Mouse (Mus musculus): ENCODE measurements around the gene Zfp658. TPM values are rescaled to one million over a fixed set of nuclear protein-coding genes. Genes with fewer than 3 reads are reported as not detected.

Zfp658 gene
- polyA plus RNA-seq, 1 experiment = 1.5 TPM

DNA sequence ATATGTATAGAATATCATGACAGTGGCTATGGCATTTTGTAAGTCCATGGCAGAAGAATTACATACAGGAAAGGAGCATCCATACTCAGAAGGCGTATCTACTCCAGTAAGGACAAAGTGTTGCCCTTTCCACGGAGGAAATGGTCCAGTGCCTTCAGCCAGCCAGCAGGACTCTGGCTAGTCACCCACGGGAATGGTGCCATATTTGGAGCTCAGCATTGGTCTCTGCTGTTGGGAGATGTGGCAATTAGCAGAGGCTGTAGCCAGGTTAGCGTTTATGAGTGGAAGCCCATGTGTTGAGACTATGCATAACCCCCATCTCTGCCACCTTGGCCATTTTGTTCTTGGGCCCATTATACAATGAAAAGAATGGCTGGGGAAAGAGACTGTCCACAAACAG lies 13.8 kb upstream of the Zfp658 start:
- WGBS = 90% methylated on average over 4 of the region's 4 CpGs
- DNase-seq = no peak
- no peak overlapping the region for H3K27ac ChIP-seq (ENCODE audit: control insufficient read depth, insufficient read depth, low read length)
- H3K27me3 ChIP-seq (ENCODE audit: control insufficient read depth, insufficient read depth, low read length) = no peaks in the 10 kb centered on the region
- no peak for TF ChIP-seq POLR2A (IDR thresholded peaks at IDR 0.05; ENCODE audit: control insufficient read depth, extremely low read depth, insufficient read depth, low read length, poor library complexity)
- TF ChIP-seq CTCF (IDR thresholded peaks at IDR 0.05; ENCODE audit: borderline replicate concordance, control insufficient read depth, extremely low read depth, insufficient read depth, low read length, poor library complexity) = no peak
- H3K4me1 ChIP-seq (replicated peaks; ENCODE audit: control insufficient read depth, insufficient read depth, low read length) = no peaks in the 10 kb centered on the region
- H3K4me3 ChIP-seq (ENCODE audit: control insufficient read depth, insufficient read depth, low read length) = no peak overlapping the region
- no peaks in the 10 kb centered on the region for H3K36me3 ChIP-seq (ENCODE audit: control insufficient read depth, insufficient read depth, low read length)

DNA sequence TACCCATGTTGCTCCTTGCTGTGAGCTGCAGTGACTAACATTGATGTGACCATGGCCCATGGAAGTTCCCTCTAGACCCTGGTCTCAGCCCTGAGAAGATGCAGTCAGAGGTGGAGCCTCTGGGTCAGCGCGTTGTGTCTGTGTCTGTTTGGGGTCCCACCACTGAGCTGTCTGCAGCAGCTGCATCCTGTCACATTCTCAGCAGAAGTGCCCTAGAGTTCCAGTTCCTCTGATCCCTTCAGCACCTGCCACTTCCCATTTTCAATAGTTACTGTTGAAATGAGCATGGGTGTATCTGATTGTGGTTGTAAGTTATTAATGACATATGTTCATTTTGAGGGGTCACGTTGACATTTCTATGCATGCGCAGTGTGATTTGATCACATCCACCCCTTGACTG lies 8.9 kb upstream of the Zfp658 start:
- no peaks in the 10 kb centered on the region for H3K36me3 ChIP-seq (ENCODE audit: control insufficient read depth, insufficient read depth, low read length)
- no peak overlapping the region for H3K27ac ChIP-seq (ENCODE audit: control insufficient read depth, insufficient read depth, low read length)
- no peak overlapping the region for H3K4me3 ChIP-seq (ENCODE audit: control insufficient read depth, insufficient read depth, low read length)
- TF ChIP-seq CTCF (IDR thresholded peaks at IDR 0.05; ENCODE audit: borderline replicate concordance, control insufficient read depth, extremely low read depth, insufficient read depth, low read length, poor library complexity) = no peak
- TF ChIP-seq POLR2A (IDR thresholded peaks at IDR 0.05; ENCODE audit: control insufficient read depth, extremely low read depth, insufficient read depth, low read length, poor library complexity) = no peak
- H3K4me1 ChIP-seq (replicated peaks; ENCODE audit: control insufficient read depth, insufficient read depth, low read length) = 0 out of 2 replicates have a peak, but pooled peaks cover 2% of the 10 kb centered on the region
- peak; percentile 6 for DNase-seq
- WGBS = 15% methylated on average over 4 of the region's 4 CpGs
- H3K27me3 ChIP-seq (ENCODE audit: control insufficient read depth, insufficient read depth, low read length) = no peaks in the 10 kb centered on the region

DNA sequence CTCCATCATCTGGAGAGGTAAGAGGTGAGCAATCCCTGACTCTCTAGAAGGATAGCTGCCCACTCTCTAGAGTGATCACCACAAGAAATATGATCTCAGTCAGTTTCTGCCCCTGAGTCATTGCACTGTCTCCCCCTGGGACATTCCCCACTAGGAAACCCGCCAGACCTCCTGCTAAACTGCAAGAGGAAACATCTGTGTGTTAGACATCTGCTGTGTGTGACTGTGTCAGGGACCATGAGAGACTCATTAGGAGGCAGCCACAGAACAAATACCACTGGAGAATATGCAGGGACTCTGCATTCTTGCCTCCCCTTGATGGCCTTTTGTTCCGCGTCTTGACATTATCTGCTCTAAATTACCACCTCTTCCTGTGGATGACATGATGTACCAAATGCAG lies 7.5 kb upstream of the Zfp658 start:
- H3K27ac ChIP-seq (ENCODE audit: control insufficient read depth, insufficient read depth, low read length) = no peak overlapping the region
- no peaks in the 10 kb centered on the region for H3K27me3 ChIP-seq (ENCODE audit: control insufficient read depth, insufficient read depth, low read length)
- DNase-seq = no peak
- H3K36me3 ChIP-seq (ENCODE audit: control insufficient read depth, insufficient read depth, low read length) = no peaks in the 10 kb centered on the region
- WGBS = 14% methylated on average over 3 of the region's 3 CpGs
- TF ChIP-seq CTCF (IDR thresholded peaks at IDR 0.05; ENCODE audit: borderline replicate concordance, control insufficient read depth, extremely low read depth, insufficient read depth, low read length, poor library complexity) = no peak
- TF ChIP-seq POLR2A (IDR thresholded peaks at IDR 0.05; ENCODE audit: control insufficient read depth, extremely low read depth, insufficient read depth, low read length, poor library complexity) = no peak
- H3K4me1 ChIP-seq (replicated peaks; ENCODE audit: control insufficient read depth, insufficient read depth, low read length) = 0 out of 2 replicates have a peak, but pooled peaks cover 2% of the 10 kb centered on the region
- H3K4me3 ChIP-seq (ENCODE audit: control insufficient read depth, insufficient read depth, low read length) = no peak overlapping the region

DNA sequence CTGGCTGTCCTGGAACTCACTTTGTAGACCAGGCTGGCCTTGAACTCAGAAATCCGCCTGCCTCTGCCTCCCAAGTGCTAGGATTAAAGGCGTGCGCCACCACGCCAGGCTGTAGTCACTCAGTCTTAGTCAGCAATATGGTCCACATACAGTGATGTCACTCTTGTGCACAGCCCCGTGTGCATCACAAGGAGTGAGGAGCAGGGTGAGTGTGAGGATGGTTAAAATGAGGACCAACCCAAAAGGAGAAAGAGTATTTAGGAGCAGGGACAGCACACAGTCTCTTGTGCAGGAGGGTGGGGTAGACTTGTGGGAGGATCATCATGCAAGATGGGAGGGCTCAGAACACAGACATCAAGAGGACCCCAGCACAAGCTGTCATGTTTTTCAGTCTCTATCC lies 6.7 kb upstream of the Zfp658 start:
- WGBS = 86% methylated on average over 5 of the region's 5 CpGs
- TF ChIP-seq CTCF (IDR thresholded peaks at IDR 0.05; ENCODE audit: borderline replicate concordance, control insufficient read depth, extremely low read depth, insufficient read depth, low read length, poor library complexity) = no peak
- TF ChIP-seq POLR2A (IDR thresholded peaks at IDR 0.05; ENCODE audit: control insufficient read depth, extremely low read depth, insufficient read depth, low read length, poor library complexity) = no peak
- Histone ChIP-seq H3K4me3 (ENCODE audit: control insufficient read depth, insufficient read depth, low read length) (no peak overlapping the region), H3K27ac (ENCODE audit: control insufficient read depth, insufficient read depth, low read length) (no peak overlapping the region), H3K36me3 (ENCODE audit: control insufficient read depth, insufficient read depth, low read length) (no peaks in the 10 kb centered on the region), H3K27me3 (ENCODE audit: control insufficient read depth, insufficient read depth, low read length) (no peaks in the 10 kb centered on the region), H3K4me1 (replicated peaks; ENCODE audit: control insufficient read depth, insufficient read depth, low read length) (0 out of 2 replicates have a peak, but pooled peaks cover 2% of the 10 kb centered on the region)
- no peak for DNase-seq

DNA sequence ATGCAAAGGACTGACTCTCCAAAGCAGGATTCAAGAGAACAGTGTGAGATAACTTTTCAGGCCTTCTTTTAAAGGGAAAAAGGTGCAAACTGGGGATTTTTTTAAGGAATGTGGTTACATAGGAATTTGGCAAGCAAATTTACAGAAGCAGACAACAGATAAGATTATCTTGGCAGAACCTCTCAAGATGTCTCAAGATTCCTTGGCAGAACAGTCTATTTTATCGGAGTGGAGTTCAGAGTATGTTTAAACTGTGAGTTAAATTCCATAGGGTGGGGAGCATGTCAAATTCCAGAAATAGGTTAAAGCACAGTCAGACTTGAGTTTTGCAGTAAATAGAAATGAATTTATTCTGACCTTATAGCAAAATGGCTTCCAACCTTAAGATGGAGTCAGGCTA lies 5.2 kb upstream of the Zfp658 start:
- 98% methylated on average over 1 of the region's 1 CpGs for WGBS
- TF ChIP-seq POLR2A (IDR thresholded peaks at IDR 0.05; ENCODE audit: control insufficient read depth, extremely low read depth, insufficient read depth, low read length, poor library complexity) = no peak
- TF ChIP-seq CTCF (IDR thresholded peaks at IDR 0.05; ENCODE audit: borderline replicate concordance, control insufficient read depth, extremely low read depth, insufficient read depth, low read length, poor library complexity) = no peak
- H3K4me1 ChIP-seq (replicated peaks; ENCODE audit: control insufficient read depth, insufficient read depth, low read length) = 0 out of 2 replicates have a peak, but pooled peaks cover 2% of the 10 kb centered on the region
- H3K27ac ChIP-seq (ENCODE audit: control insufficient read depth, insufficient read depth, low read length) = no peak overlapping the region
- H3K4me3 ChIP-seq (ENCODE audit: control insufficient read depth, insufficient read depth, low read length) = no peak overlapping the region
- no peaks in the 10 kb centered on the region for H3K27me3 ChIP-seq (ENCODE audit: control insufficient read depth, insufficient read depth, low read length)
- DNase-seq = no peak
- no peaks in the 10 kb centered on the region for H3K36me3 ChIP-seq (ENCODE audit: control insufficient read depth, insufficient read depth, low read length)

DNA sequence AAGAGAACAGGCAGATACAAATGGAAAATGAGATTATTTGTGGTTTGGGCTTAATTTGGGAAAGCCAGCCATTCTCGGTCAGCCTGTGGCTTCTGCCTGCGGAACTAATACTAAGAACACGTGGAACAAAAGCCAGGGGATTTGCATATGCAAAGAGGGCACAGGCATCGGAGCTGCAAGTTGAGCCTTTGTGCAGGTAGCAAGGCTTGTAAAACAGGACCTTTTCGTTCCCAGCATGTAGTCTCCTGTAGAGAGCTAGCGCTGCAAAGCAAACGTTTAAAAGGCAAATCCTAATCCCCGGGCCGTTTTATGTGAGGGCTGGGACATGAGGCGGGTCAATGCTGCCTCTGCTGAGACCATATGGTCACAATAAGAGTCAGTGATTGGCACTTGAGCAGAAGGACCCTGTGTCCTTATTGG lies 605 bp downstream of the Zfp658 start:
- no peaks in the 10 kb centered on the region for H3K36me3 ChIP-seq (ENCODE audit: control insufficient read depth, insufficient read depth, low read length)
- peak overlapping the region; percentile 37; the same call in 1 of the 2 replicates for H3K27ac ChIP-seq (ENCODE audit: control insufficient read depth, insufficient read depth, low read length)
- H3K4me1 ChIP-seq (replicated peaks; ENCODE audit: control insufficient read depth, insufficient read depth, low read length) = peaks cover 16% of the 10 kb centered on the region
- no peak for TF ChIP-seq POLR2A (IDR thresholded peaks at IDR 0.05; ENCODE audit: control insufficient read depth, extremely low read depth, insufficient read depth, low read length, poor library complexity)
- no peak for TF ChIP-seq CTCF (IDR thresholded peaks at IDR 0.05; ENCODE audit: borderline replicate concordance, control insufficient read depth, extremely low read depth, insufficient read depth, low read length, poor library complexity)
- DNase-seq = no peak
- WGBS = 1% methylated on average over 10 of the region's 10 CpGs
- peak overlapping the region; percentile 79 for H3K4me3 ChIP-seq (ENCODE audit: control insufficient read depth, insufficient read depth, low read length)
- H3K27me3 ChIP-seq (ENCODE audit: control insufficient read depth, insufficient read depth, low read length) = no peaks in the 10 kb centered on the region

DNA sequence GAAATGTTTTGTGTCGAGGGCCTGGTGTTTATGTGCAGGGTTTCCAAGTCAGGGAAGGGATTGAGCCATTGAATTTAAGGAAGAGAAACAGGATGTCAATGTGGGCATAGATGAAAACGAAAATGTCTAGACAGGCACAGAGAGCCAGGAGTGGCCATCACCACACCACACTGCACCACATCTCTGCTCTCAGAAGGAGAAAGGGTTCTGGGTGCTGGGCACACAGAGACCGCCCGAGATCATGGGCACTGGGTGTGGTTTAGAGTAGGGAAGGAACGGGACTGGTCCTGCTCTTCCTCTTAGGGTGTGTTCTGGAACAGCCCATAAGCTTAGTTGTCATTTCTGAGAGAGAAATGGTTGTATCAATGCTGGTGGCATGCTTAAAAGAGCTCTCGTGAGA lies 1.2 kb downstream of the Zfp658 start:
- no peak for DNase-seq
- 15% methylated on average over 6 of the region's 6 CpGs for WGBS
- TF ChIP-seq POLR2A (IDR thresholded peaks at IDR 0.05; ENCODE audit: control insufficient read depth, extremely low read depth, insufficient read depth, low read length, poor library complexity) = no peak
- no peak for TF ChIP-seq CTCF (IDR thresholded peaks at IDR 0.05; ENCODE audit: borderline replicate concordance, control insufficient read depth, extremely low read depth, insufficient read depth, low read length, poor library complexity)
- Histone ChIP-seq H3K4me1 (replicated peaks; ENCODE audit: control insufficient read depth, insufficient read depth, low read length) (peaks cover 16% of the 10 kb centered on the region), H3K4me3 (ENCODE audit: control insufficient read depth, insufficient read depth, low read length) (no peak overlapping the region), H3K27ac (ENCODE audit: control insufficient read depth, insufficient read depth, low read length) (no peak overlapping the region), H3K27me3 (ENCODE audit: control insufficient read depth, insufficient read depth, low read length) (no peaks in the 10 kb centered on the region), H3K36me3 (ENCODE audit: control insufficient read depth, insufficient read depth, low read length) (no peaks in the 10 kb centered on the region)
